Mouse (Mus musculus) E14TG2a.4 (cell line): ENCODE measurements around the gene Olfr524.

Source experiments
- H3K27me3 ChIP-seq: 2 replicates; pipeline ENCODE4 v1.6.1; 2014; ENCODE audit warnings: low read length, control low read depth; ENCODE audit not compliant: insufficient read depth
- H3K36me3 ChIP-seq: 2 replicates; pipeline ENCODE4 v1.6.1; 2014; ENCODE audit warnings: low read length, control low read depth; ENCODE audit not compliant: insufficient read depth
- H3K4me1 ChIP-seq: replicated peaks from 2 replicates; pipeline ENCODE4 v1.6.1; 2014; ENCODE audit warnings: low read depth, low read length, control low read depth
- H3K4me3 ChIP-seq: replicated peaks from 2 replicates; pipeline ENCODE4 v1.5.1; 2014; ENCODE audit warnings: mild to moderate bottlenecking, low read length
- H3K9me3 ChIP-seq: 2 replicates; pipeline ENCODE4 v1.6.1; 2014; ENCODE audit warnings: low read length, control low read depth
- CTCF ChIP-seq: conservative IDR thresholded peaks from 2 replicates; pipeline ENCODE4 v1.5.1; 2014; ENCODE audit warnings: low read length
- NANOG ChIP-seq: IDR thresholded peaks from 2 replicates; pipeline ENCODE4 v1.6.1; 2014; ENCODE audit warnings: borderline replicate concordance, low read length, mixed read lengths
- POU5F1 ChIP-seq: IDR thresholded peaks from 2 replicates; pipeline ENCODE4 v1.6.1; 2014; ENCODE audit warnings: low read length, borderline replicate concordance

Olfr524 gene

DNA sequence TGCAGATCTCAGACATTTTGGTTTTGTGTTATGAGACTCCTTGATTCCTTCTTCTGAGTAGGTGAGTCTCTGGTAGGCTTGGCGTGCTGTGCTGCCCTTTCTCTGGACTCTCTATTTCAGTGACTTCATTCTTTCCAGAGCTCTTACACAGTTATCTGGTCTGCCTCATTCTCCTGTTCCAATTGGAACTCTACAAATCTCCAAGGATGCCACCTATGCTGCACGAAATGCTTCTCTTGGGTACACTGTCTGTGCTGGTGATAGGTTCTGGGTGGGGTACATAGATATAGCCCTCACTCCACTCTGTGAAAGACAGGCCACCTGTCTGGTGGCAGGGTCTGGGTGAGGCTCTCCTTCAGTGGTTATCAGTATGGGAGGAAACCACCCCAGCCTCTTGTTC is 12.2 kb upstream of the Olfr524 start, which contains the start of gene Cd163l1:
Gene Cd163l1, plus strand, starts transcription at position 301 of the 400 bp plus-strand sequence.
- TF ChIP-seq POU5F1 (no peak), NANOG (no peak), CTCF (no peak)
- no peak within 1 kb of the TSS for H3K4me3 ChIP-seq

DNA sequence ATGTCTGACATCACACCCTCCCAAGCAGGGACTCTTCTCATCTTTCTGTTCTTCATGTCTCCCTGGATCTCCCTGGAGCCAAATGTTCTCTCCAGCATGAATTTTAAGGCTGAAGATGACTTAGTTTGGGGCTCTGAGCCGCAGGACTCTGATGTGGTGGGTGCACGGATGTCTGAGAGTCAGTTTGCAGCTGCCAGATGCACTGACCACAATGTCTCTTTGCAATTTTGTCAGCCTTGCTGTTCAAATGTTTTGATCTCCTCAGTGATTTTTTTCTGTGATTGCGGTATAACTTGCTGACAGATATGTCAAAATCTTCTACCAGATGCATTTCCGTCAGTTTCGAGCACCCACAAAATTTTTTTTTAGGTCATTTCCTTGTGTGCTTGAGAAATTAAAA is 8.1 kb upstream of the Olfr524 start:
- Histone ChIP-seq H3K4me3 (no peak overlapping the region), H3K36me3 (no peaks in the 10 kb centered on the region), H3K9me3 (peaks cover 8% of the 10 kb centered on the region; the same call in 1 of the 2 replicates), H3K27me3 (peaks cover 2% of the 10 kb centered on the region; the same call in 1 of the 2 replicates), H3K4me1 (no peaks in the 10 kb centered on the region)
- TF ChIP-seq NANOG = no peak
- TF ChIP-seq POU5F1 = no peak
- TF ChIP-seq CTCF = no peak

More for the DNA sequence above, 12.2 kb upstream of the Olfr524 start, which contains the start of gene Cd163l1:
- no peaks in the 10 kb centered on the region for H3K4me1 ChIP-seq
- peaks cover 11% of the 10 kb centered on the region; the same call in 1 of the 2 replicates for H3K9me3 ChIP-seq
- no peaks in the 10 kb centered on the region; the same call in 1 of the 2 replicates for H3K27me3 ChIP-seq
- no peaks in the 10 kb centered on the region for H3K36me3 ChIP-seq

DNA sequence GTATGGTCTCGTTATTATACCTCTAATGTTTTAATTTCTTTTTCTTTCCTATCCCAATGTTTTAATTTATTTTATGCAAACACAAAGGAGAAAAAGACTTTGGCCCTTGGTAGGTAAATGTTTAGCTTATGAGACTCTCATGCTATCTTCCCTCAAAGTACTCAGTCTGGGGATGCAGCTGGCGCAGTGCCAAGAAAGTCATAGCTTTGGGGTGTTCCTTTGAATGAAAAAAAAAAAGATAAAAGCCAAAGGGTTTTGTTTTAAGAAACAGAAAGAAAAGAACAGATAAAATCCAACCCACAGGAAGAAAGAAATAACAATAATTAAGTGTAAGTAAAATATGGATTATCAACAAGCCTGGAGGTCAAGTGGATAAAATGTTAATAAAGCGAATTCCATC is 2.9 kb upstream of the Olfr524 start:
- H3K4me3 ChIP-seq = no peak overlapping the region
- peaks cover 3% of the 10 kb centered on the region; the same call in 1 of the 2 replicates for H3K9me3 ChIP-seq
- peaks cover 4% of the 10 kb centered on the region; the same call in 1 of the 2 replicates for H3K27me3 ChIP-seq
- TF ChIP-seq CTCF = no peak
- TF ChIP-seq POU5F1 = no peak
- no peak for TF ChIP-seq NANOG
- no peaks in the 10 kb centered on the region for H3K4me1 ChIP-seq
- H3K36me3 ChIP-seq = no peaks in the 10 kb centered on the region

DNA sequence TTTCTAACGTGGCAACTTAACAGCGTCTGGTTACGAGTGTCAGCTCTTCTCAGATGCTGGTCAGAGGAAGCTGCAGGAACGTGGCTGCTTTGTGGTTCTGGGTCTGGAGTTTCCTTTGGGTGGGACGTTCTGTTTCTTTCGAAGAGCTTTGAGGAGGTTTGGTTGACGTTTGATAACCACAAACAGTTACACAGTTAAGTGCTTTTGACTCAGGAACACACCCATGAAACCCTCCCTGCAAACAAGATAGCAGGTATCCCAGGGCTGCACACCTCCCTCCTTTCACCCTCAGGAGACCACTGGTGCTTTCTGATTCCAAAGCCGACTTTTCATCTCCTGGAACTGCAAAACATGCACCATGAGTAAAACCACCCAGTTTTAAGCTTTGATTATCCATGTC is 2.4 kb upstream of the Olfr524 start:
- Histone ChIP-seq H3K4me3 (no peak overlapping the region), H3K27me3 (0 out of 2 replicates have a peak, but pooled peaks cover 7% of the 10 kb centered on the region), H3K4me1 (no peaks in the 10 kb centered on the region), H3K36me3 (no peaks in the 10 kb centered on the region), H3K9me3 (peaks cover 3% of the 10 kb centered on the region; the same call in 1 of the 2 replicates)
- TF ChIP-seq NANOG = no peak
- TF ChIP-seq POU5F1 = no peak

DNA sequence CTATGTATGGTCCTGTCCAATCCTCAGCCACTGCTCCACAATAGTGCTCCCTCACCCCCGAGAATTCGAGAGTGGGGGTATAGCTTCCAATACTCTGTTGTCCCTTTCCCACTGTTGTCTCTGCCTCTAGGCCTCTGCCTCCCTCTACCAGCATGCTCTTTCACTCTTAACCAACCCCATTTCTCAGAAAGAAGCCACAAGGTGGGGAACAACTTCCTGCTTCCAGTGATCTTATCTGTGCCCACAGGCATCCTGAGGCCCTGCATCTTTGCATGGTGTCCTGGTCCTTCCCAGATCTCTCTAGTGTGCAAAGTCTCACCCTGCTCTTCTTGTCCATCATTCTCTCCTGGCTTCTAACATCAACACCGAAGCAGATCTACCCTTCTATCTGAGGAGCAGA is 1.1 kb upstream of the Olfr524 start:
- Histone ChIP-seq H3K4me1 (no peaks in the 10 kb centered on the region), H3K27me3 (peaks cover 13% of the 10 kb centered on the region; the same call in 1 of the 2 replicates), H3K4me3 (no peak overlapping the region), H3K9me3 (no peaks in the 10 kb centered on the region), H3K36me3 (no peaks in the 10 kb centered on the region)
- no peak for TF ChIP-seq NANOG
- TF ChIP-seq CTCF = no peak
- no peak for TF ChIP-seq POU5F1

DNA sequence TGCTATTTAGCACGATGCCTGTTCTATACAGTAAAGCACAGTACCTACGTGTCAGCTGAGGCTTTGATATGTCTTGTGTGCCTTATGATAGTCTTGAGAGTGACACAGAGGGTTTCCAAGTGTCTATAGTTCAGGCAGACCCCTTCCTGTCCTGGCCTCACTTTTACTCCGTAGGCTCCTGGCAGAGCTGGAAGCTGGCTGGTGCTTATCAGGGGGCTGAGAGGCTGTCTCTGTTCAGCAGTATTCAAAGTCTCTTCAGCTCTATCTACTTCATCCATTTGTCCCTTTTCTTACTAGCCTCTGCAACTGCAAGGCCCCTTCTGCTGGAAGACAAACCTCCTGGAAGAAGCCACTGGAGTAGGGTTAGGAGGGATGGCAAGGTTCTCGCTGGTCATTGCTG is 4.7 kb downstream of the Olfr524 start:
- Histone ChIP-seq H3K4me3 (no peak overlapping the region), H3K27me3 (peaks cover 11% of the 10 kb centered on the region; the same call in 1 of the 2 replicates), H3K36me3 (no peaks in the 10 kb centered on the region), H3K4me1 (no peaks in the 10 kb centered on the region), H3K9me3 (no peaks in the 10 kb centered on the region)
- TF ChIP-seq NANOG = no peak
- TF ChIP-seq POU5F1 = no peak
- TF ChIP-seq CTCF = no peak

DNA sequence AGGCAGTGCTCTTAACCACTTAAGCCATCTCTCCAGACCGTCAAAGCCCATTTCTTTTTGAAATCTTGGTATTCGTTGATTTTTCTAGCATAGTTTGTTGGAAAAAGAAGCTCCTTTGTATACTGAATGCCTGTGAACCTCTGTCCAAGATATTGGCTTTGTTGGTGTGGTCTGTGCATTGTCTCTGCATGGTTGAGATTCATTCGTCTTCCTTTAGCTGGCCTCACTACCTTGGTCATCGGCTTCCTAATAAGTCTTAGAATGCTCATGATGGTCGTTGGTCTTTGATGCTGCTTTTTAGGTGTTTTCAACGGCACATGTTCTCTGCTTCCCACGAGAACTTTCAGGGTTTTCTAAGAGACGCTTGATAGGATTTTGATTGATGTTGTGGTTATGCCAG is 9.8 kb downstream of the Olfr524 start:
- H3K36me3 ChIP-seq = no peaks in the 10 kb centered on the region
- no peaks in the 10 kb centered on the region for H3K27me3 ChIP-seq
- no peaks in the 10 kb centered on the region for H3K9me3 ChIP-seq
- no peak overlapping the region for H3K4me3 ChIP-seq
- TF ChIP-seq POU5F1 = no peak
- TF ChIP-seq NANOG = no peak
- TF ChIP-seq CTCF = no peak
- H3K4me1 ChIP-seq = no peaks in the 10 kb centered on the region

DNA sequence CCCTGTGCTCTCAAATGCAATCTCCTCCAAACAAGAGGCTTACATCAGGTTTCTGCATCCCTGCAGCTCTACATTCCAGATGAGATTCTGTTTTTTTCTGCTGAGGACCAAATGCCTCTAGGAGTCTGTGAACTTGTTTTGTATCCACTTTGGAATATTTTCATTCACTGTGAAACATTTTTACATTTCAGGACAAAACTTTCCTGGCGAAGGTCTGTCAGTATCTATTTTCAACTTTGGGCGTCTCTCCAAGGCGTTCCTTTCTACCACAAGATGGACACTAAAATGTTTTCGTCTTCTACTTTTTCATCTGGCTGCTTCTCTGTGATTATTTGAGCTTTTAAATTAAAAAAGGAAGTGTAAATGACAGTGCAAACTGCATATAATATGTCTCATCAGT is 11.7 kb downstream of the Olfr524 start:
- Histone ChIP-seq H3K36me3 (no peaks in the 10 kb centered on the region), H3K9me3 (no peaks in the 10 kb centered on the region)
- TF ChIP-seq NANOG = no peak
- no peak for TF ChIP-seq POU5F1
- no peak for TF ChIP-seq CTCF

DNA sequence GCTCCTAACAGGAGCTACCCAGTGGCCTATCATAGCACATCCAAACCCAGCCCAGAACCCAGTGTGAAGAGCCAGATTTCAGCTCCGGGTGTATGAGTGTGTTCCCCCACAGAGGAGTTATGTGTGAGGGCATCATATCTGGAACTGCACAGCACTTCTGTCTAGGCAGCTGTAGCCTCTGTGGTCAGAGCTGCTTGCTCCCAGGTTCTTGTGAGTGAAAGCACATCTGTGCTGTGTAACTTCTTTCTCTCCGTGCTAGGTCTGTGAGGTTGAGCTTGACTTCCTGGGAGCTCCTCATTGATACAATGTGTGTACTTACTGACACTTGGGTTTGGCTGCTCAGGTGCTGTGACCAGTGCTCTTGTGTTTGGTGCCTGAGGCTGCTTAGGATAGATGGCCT is 12.9 kb downstream of the Olfr524 start:
- Histone ChIP-seq H3K4me3 (no peak overlapping the region), H3K27me3 (no peaks in the 10 kb centered on the region), H3K4me1 (no peaks in the 10 kb centered on the region), H3K9me3 (no peaks in the 10 kb centered on the region), H3K36me3 (no peaks in the 10 kb centered on the region)
- TF ChIP-seq NANOG = no peak
- no peak for TF ChIP-seq POU5F1
- TF ChIP-seq CTCF = no peak

More for the DNA sequence above, 11.7 kb downstream of the Olfr524 start:
- no peaks in the 10 kb centered on the region for H3K4me1 ChIP-seq
- H3K27me3 ChIP-seq = no peaks in the 10 kb centered on the region
- H3K4me3 ChIP-seq = no peak overlapping the region
